Mouse (Mus musculus) kidney, embryonic 15.5 days (tissue): Measurements from ENCODE around the gene Mfn1. TPM values are rescaled to one million over a fixed set of nuclear protein-coding genes. Genes with fewer than 3 reads are reported as not detected.

Source experiments
- ATAC-seq: fragments of 200-750 bp; cut with Nextera tagmentation; replicated peaks from 2 replicates; pipeline ENCODE4 v1.8.0; 2017; ENCODE audit warnings: moderate TSS enrichment; ENCODE audit not compliant: low FRiP score
- H3K27ac ChIP-seq: fragments of 300-500 bp; sonication (generic); 2 replicates; pipeline ENCODE4 v1.5.1; 2015; ENCODE audit warnings: mild to moderate bottlenecking, inconsistent platforms
- H3K27me3 ChIP-seq: fragments of 300-500 bp; sonication (generic); 2 replicates; pipeline ENCODE4 v1.6.1; 2015; ENCODE audit warnings: inconsistent platforms
- H3K36me3 ChIP-seq: fragments of 300-500 bp; sonication (generic); 2 replicates; pipeline ENCODE4 v1.6.1; 2015; ENCODE audit warnings: inconsistent platforms
- H3K4me1 ChIP-seq: fragments of 300-500 bp; sonication (generic); 2 replicates; pipeline ENCODE4 v1.6.1; 2015; ENCODE audit warnings: inconsistent platforms
- H3K4me2 ChIP-seq: fragments of 300-500 bp; sonication (generic); 2 replicates; pipeline ENCODE4 v1.6.1; 2015; ENCODE audit warnings: moderate library complexity, mild to moderate bottlenecking, inconsistent platforms
- H3K4me3 ChIP-seq: fragments of 300-500 bp; sonication (generic); replicated peaks from 2 replicates; pipeline ENCODE4 v1.5.1; 2015; ENCODE audit warnings: mild to moderate bottlenecking, inconsistent platforms
- H3K9ac ChIP-seq: fragments of 300-500 bp; sonication (generic); 2 replicates; pipeline ENCODE4 v1.6.1; 2015; ENCODE audit warnings: mild to moderate bottlenecking, inconsistent platforms
- H3K9me3 ChIP-seq: fragments of 300-500 bp; sonication (generic); replicated peaks from 2 replicates; pipeline ENCODE4 v1.6.1; 2016; ENCODE audit warnings: inconsistent platforms
- WGBS: fragments of 180-500 bp; shearing (Covaris S2); methylation state at CpG from one replicate; pipeline ENCODE4 v1.1.7; 2015; ENCODE audit warnings: mixed read lengths; 5-methylcytosine and 5-hydroxymethylcytosine counted together
- polyA plus RNA-seq: library from polyadenylated mRNA; unstranded; fragments of >200 nt; fragmentation: Nextera tagmentation; extraction: Ambion mirVana; gene quantifications from 2 replicates; pipeline ENCODE4 v1.2.1, GENCODE M21; 2015

Mfn1 gene
- polyA plus RNA-seq, 1 experiment from 2014 or later = 32.3 TPM

DNA sequence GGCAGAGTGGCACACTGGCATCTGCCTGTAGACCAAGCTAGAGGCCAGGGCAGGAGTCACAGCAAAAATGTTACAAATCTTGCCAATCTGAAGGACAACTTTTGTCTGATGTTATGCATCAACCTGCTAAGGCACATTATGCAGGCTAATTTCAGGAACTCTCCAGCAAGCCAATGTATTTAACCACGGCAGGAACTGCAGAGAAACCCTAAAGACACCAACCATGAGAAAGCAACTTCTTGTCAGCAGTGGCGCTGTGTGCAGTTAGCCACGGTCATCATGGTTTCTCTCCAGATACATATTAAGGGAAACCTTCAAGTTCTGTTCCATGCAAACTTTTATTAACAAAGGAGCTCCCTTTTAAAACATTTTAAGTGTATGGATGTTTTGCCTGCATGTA lies 52.6 kb downstream of the Mfn1 start:
- H3K9ac ChIP-seq = no peak overlapping the region
- no peaks in the 10 kb centered on the region for H3K9me3 ChIP-seq
- WGBS = 88% methylated on average over 3 of the region's 3 CpGs
- peaks cover 64% of the 10 kb centered on the region for H3K36me3 ChIP-seq
- no peaks in the 10 kb centered on the region for H3K27me3 ChIP-seq
- no peaks in the 10 kb centered on the region for H3K4me1 ChIP-seq
- no peak overlapping the region for H3K27ac ChIP-seq
- no peak overlapping the region for H3K4me2 ChIP-seq
- no peak overlapping the region for H3K4me3 ChIP-seq
- no peak for ATAC-seq

DNA sequence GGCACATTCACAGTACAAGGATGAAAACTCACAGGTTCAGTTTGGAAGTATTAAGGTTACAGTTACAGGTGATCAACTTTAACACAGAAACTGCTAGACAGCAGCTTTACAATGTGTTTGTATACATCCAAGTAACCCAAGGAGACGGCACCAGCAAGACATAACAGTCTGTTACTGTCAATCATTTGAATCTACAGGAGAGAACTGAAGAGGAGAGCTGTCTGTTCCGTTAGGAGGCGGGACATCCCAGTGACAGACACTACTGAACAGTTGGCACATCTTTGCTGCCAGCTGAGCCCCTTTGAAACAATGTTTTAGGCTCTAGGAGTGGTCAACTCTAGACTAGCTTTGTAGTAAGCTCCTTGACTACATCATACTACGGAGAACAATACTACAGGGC lies 54.2 kb downstream of the Mfn1 start:
- WGBS = 94% methylated on average over 4 of the region's 4 CpGs
- no peak for ATAC-seq
- no peak overlapping the region for H3K27ac ChIP-seq
- H3K36me3 ChIP-seq = peaks cover 64% of the 10 kb centered on the region
- no peaks in the 10 kb centered on the region for H3K27me3 ChIP-seq
- no peak overlapping the region for H3K9ac ChIP-seq
- no peak overlapping the region for H3K4me2 ChIP-seq
- H3K4me1 ChIP-seq = no peaks in the 10 kb centered on the region
- no peak overlapping the region for H3K4me3 ChIP-seq
- H3K9me3 ChIP-seq = no peaks in the 10 kb centered on the region

DNA sequence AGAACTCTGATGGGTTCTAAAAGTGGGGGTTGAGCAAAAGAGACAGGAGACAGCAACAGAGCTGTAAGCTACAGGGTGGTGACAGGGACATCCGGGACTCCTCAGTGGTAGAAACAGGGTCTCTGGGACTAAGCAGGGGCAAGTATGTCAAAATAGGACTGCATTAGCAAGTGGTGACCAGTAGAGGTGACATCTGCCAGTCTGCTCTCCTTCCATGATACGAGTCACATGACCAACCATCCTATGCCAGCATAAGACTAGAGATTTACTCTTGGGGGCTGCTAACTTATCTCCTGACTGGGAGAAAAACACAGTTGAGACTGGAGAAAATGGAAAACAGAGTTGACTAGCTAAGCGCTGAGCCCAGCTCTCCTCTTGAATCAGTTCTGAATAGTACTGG lies 57.0 kb downstream of the Mfn1 start:
- Histone ChIP-seq H3K4me3 (no peak overlapping the region), H3K9me3 (no peaks in the 10 kb centered on the region), H3K4me2 (no peak overlapping the region), H3K4me1 (no peaks in the 10 kb centered on the region), H3K36me3 (peaks cover 69% of the 10 kb centered on the region), H3K27me3 (no peaks in the 10 kb centered on the region), H3K9ac (no peak overlapping the region), H3K27ac (no peak overlapping the region)
- 96% methylated on average over 3 of the region's 3 CpGs for WGBS
- 0 out of 2 replicates have a peak, but pooled peaks have one; percentile 36 for ATAC-seq

DNA sequence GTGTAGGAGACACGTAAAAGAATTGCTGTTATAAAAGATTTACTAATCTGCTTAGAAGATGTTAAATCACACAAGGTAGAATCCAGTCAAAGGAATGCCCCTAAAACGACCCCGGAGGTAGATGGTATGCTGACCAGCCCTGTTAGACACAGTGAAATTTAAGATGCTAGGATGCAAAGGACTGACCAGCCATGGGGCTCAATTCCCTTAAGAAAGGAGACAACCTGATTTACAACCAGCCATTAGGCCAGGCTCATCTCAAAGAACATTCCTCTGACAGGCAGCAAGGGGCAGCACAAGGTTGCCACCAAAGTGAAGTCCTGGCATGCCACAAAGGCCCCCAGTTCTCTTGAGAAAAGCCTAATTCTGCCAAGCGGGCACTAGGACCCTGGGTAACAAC lies 65.8 kb downstream of the Mfn1 start:
- Histone ChIP-seq H3K9ac (no peak overlapping the region), H3K27ac (no peak overlapping the region), H3K9me3 (no peaks in the 10 kb centered on the region), H3K27me3 (no peaks in the 10 kb centered on the region), H3K4me1 (no peaks in the 10 kb centered on the region), H3K4me3 (no peak overlapping the region), H3K36me3 (0 out of 2 replicates have a peak, but pooled peaks cover 10% of the 10 kb centered on the region), H3K4me2 (no peak overlapping the region)
- WGBS = 25% methylated on average over 4 of the region's 4 CpGs
- peak; percentile 74 for ATAC-seq

DNA sequence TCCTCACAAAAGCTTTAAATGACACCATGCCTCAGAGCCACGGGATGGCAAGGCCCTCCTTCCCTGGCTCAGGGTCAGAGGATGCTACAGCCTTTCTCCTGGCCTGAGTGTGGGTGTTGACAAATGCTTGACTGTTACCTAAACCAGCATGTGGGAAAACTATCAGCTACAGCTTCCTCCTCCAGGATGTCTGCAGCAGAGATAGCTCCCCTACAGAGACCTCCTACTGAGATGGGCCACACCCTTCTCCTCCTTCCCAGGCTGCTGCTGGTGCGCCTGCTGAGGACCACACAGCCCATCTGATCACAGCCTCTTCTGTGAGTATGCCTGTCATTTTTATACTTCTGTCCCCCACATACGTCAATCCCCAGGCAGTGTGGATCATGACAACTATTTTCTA lies 70.1 kb downstream of the Mfn1 start:
- Histone ChIP-seq H3K9ac (no peak overlapping the region), H3K4me3 (no peak overlapping the region), H3K4me2 (no peak overlapping the region), H3K4me1 (no peaks in the 10 kb centered on the region), H3K27ac (no peak overlapping the region), H3K27me3 (no peaks in the 10 kb centered on the region), H3K36me3 (no peaks in the 10 kb centered on the region), H3K9me3 (no peaks in the 10 kb centered on the region)
- ATAC-seq = no peak
- 57% methylated on average over 3 of the region's 3 CpGs for WGBS

DNA sequence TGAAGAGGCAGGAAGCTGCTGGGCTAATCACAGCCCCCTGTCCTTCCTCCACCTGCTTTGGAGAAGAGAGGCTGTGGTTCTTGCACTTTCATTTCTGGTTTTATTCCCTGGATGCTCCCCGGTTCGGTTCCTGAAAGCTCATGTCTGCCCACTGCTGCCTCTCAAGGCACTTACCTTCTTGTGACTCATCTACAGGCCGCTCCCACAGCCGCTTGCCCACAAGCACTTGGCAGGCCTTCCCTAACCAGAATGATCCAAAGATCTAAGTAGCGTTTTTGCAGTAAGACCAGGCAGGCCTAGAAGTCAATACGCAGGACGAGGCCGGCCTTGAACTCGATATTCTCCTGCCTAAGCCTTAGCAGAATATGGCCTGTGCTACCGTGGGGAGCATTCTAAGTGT lies 71.8 kb downstream of the Mfn1 start:
- no peaks in the 10 kb centered on the region for H3K36me3 ChIP-seq
- H3K9me3 ChIP-seq = no peaks in the 10 kb centered on the region
- H3K27ac ChIP-seq = no peak overlapping the region
- WGBS = 92% methylated on average over 10 of the region's 10 CpGs
- no peak overlapping the region for H3K4me3 ChIP-seq
- no peak overlapping the region for H3K9ac ChIP-seq
- H3K27me3 ChIP-seq = no peaks in the 10 kb centered on the region
- H3K4me2 ChIP-seq = no peak overlapping the region
- no peaks in the 10 kb centered on the region for H3K4me1 ChIP-seq
- ATAC-seq = no peak

DNA sequence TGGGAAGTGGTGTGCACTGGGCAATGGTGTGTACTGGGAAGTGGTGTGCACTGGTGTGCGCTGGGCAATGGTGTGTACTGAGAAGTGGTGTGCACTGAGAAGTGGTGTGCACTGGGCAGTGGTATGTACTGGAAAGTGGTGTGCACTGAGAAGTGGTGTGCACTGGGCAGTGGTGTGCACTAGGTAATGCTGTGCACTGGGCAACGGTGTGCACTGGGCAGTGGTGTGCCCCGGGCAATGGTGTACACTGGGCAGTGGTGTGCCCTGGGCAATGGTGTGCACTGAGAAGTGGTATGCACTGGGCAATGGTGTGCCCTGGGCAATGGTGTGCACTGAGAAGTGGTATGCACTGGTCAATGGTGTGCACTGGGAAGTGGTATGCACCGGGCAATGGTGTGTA lies 80.0 kb downstream of the Mfn1 start:
- Histone ChIP-seq H3K4me3 (no peak overlapping the region), H3K27me3 (no peaks in the 10 kb centered on the region), H3K27ac (no peak overlapping the region), H3K4me1 (0 out of 2 replicates have a peak, but pooled peaks cover 5% of the 10 kb centered on the region), H3K36me3 (no peaks in the 10 kb centered on the region), H3K4me2 (no peak overlapping the region), H3K9ac (no peak overlapping the region), H3K9me3 (no peaks in the 10 kb centered on the region)
- 91% methylated on average over 4 of the region's 4 CpGs for WGBS
- ATAC-seq = 0 out of 2 replicates have a peak, but pooled peaks have one; percentile 23

DNA sequence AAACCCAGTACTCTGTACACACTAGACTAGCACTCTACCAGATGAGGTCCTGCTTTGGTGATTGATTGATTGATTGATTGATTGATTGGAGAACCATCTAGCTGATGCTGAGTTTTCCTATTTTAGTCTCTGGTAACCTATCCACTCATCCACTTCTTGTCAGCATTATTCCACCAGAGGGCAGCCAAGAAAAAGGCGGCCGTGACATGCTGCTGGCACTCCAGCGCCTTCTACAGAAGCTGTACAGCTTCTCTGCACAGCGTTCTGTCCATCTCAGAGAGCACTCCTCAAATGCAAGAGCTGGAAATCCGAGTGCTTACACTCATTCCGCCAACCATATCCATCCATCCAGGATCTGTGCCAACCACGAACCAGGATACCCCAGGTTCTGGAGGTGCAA lies 81.3 kb downstream of the Mfn1 start:
- Histone ChIP-seq H3K9me3 (no peaks in the 10 kb centered on the region), H3K4me3 (no peak overlapping the region)
- 30% methylated on average over 7 of the region's 7 CpGs for WGBS

DNA sequence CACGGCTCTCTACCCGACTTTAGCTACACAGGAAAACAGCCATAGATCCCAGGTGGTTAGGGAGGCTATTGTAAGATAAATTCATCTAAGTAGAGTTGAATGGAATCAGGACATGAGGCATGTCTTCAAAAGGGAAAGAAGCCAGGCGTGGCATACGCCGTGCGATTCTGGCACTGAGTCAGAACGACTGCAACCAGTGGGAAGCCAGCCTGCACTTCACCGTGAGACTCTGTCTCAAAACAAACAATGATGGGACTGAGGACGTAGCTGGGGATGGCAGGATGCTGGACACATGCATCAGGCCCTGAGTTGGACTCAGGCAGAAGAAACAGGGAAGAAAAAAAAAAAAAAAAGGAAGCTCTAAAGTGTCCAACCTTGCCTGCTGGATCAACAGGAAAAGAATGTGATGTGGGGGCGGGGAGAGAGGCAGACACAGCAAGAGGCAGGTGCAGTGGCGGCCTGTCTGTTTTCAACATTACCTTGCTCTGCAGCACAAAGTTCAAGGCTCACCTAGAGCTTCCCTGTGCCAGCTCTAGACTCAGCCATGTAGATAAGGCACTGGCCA lies 82.4 kb downstream of the Mfn1 start:
- Histone ChIP-seq H3K27ac (no peak overlapping the region), H3K27me3 (no peaks in the 10 kb centered on the region), H3K36me3 (no peaks in the 10 kb centered on the region), H3K4me2 (no peak overlapping the region), H3K4me3 (no peak overlapping the region), H3K9me3 (no peaks in the 10 kb centered on the region), H3K4me1 (peaks cover 13% of the 10 kb centered on the region), H3K9ac (no peak overlapping the region)
- 76% methylated on average over 11 of the region's 11 CpGs for whole genome bisulfite sequencing
- ATAC-seq = no peak

More for the DNA sequence above, 81.3 kb downstream of the Mfn1 start:
- Histone ChIP-seq H3K27me3 (no peaks in the 10 kb centered on the region), H3K4me2 (no peak overlapping the region), H3K27ac (no peak overlapping the region), H3K36me3 (no peaks in the 10 kb centered on the region), H3K4me1 (peaks cover 11% of the 10 kb centered on the region; the same call in 1 of the 2 replicates), H3K9ac (no peak overlapping the region)
- ATAC-seq = peak; percentile 79

DNA sequence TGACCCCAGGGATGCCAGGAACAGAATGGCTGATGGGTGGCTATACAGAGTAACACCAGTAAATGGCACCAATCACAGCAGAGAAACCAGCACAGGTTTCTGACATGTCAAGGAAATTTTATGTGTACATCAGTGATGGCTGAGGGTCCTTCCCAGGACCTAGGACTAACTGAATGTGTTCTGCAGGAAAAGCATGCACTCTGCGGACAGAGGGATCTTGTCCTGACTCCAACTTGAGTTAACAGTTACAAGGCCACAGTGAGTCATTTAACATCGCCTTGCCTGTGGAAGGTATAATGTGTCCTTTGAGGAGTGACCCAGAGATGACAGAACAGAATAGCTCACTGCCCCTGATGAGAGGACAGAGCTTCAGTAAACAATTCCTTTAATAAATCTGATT lies 85.5 kb downstream of the Mfn1 start:
- Histone ChIP-seq H3K4me3 (no peak overlapping the region), H3K9ac (no peak overlapping the region), H3K4me2 (no peak overlapping the region; the same call in 1 of the 2 replicates), H3K4me1 (peaks cover 18% of the 10 kb centered on the region), H3K9me3 (no peaks in the 10 kb centered on the region), H3K27me3 (no peaks in the 10 kb centered on the region), H3K27ac (no peak overlapping the region), H3K36me3 (no peaks in the 10 kb centered on the region)
- WGBS = 64% methylated on average over 2 of the region's 2 CpGs
- ATAC-seq = no peak

DNA sequence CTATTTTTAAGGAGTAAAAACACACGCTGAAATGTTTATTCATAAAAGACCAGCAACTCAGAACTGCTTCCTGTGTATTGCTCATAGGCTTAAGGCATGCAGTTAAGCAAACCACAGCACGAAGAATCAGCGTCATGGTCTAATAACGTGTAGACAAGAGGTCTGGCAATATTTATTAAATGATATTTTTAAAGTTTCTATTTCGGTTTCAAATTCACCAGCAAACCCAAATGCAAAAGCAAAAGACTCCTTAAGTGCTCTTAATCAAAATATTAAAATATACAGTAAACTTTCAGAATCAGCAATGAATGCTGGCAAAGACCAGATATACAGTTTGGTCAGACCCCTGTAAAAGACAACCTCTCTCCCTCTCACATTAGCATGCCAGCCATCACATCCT lies 86.1 kb downstream of the Mfn1 start:
- H3K27me3 ChIP-seq = no peaks in the 10 kb centered on the region
- peak overlapping the region; percentile 72 for H3K4me2 ChIP-seq
- H3K4me3 ChIP-seq = peak overlapping the region; percentile 72
- no peak overlapping the region for H3K27ac ChIP-seq
- H3K9me3 ChIP-seq = no peaks in the 10 kb centered on the region
- no peaks in the 10 kb centered on the region for H3K36me3 ChIP-seq
- H3K4me1 ChIP-seq = peaks cover 18% of the 10 kb centered on the region
- WGBS = 49% methylated on average over 5 of the region's 5 CpGs
- peak overlapping the region; percentile 63; the same call in 1 of the 2 replicates for H3K9ac ChIP-seq
- no peak for ATAC-seq

DNA sequence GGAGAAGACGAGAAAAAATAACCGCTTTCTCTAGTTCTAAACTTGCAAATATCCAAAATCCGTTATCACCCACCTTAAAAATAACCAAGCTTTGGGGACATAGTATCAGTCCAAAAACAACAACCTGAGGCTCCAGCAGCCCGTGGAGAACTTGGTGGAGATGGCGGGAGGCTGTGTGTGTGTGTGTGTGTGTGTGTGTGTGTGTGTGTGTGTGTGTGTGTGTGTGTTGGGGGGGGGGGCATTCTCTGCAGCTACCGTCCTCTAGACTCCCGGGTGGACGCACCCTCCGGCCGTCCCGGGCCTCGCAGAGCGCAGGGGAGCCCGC lies 86.7 kb downstream of the Mfn1 start:
- Histone ChIP-seq H3K27me3 (no peaks in the 10 kb centered on the region), H3K36me3 (no peaks in the 10 kb centered on the region), H3K4me1 (peaks cover 18% of the 10 kb centered on the region), H3K9ac (peak overlapping the region; percentile 63), H3K27ac (peak overlapping the region; percentile 73; the same call in 1 of the 2 replicates), H3K4me2 (peak overlapping the region; percentile 72), H3K4me3 (peak overlapping the region; percentile 72), H3K9me3 (no peaks in the 10 kb centered on the region)
- 14% methylated on average over 8 of the region's 14 CpGs for WGBS
- ATAC-seq = no peak
